Mouse (Mus musculus): ENCODE data around the gene Chd3. TPM values are rescaled to one million over a fixed set of nuclear protein-coding genes. Genes with fewer than 3 reads are reported as not detected.
A peak's percentile ranks its signal among the peaks of the same experiment; 100 is the strongest.

The Chd3 gene
- total and polyA plus RNA-seq, 2 experiments from 2014 or later = 12.4 to 23.6 TPM

DNA sequence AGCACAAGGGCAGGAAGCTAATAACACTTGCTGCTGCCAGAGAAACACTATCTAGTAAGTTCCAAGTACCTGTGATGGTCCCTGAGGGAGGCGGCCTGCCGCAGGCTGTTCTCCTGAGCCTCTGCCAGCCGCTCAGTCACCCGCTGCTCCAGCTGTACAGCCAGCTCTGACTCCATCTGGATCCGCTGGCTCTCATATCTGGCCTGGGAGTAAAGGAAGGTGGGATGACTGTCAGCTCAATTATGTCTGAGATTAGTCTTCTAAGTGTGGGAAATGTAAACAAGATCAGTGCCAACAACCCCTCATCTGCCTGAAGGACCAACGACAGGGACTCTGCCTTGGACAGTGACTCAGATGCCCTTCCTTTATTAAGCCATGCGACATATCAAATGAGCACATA lies 57.9 kb downstream of the Chd3 start:
- Histone ChIP-seq H3K36me3 (replicated peaks; ENCODE audit: control insufficient read depth, insufficient read depth, low read length) (peaks cover 73% of the 10 kb centered on the region), H3K9me3 (replicated peaks; ENCODE audit: control insufficient read depth, low read length) (no peaks in the 10 kb centered on the region), H3K27me3 (ENCODE audit: control insufficient read depth, insufficient read depth, low read length) (no peaks in the 10 kb centered on the region), H3K27ac (ENCODE audit: low read depth) (no peak overlapping the region), H3K4me3 (ENCODE audit: low read depth, low read length) (no peak overlapping the region), H3K9ac (replicated peaks; ENCODE audit: low read depth, low read length) (no peak overlapping the region), H3K4me1 (ENCODE audit: control insufficient read depth, insufficient read depth) (no peaks in the 10 kb centered on the region), H3K4me2 (ENCODE audit: low read depth, low read length) (no peak overlapping the region)
- ATAC-seq (ENCODE audit: insufficient read depth, low read depth) = peak; percentile 47; the same call in 1 of the 2 replicates
- TF ChIP-seq CTCF (IDR thresholded peaks at IDR 0.05; ENCODE audit: low read depth) = no peak
- no peak for TF ChIP-seq EP300 (IDR thresholded peaks at IDR 0.05; ENCODE audit: low read depth)
- whole genome bisulfite sequencing = 51% methylated on average over 7 of the region's 7 CpGs
- peak; percentile 13 for DNase-seq (ENCODE audit: low spot score)

DNA sequence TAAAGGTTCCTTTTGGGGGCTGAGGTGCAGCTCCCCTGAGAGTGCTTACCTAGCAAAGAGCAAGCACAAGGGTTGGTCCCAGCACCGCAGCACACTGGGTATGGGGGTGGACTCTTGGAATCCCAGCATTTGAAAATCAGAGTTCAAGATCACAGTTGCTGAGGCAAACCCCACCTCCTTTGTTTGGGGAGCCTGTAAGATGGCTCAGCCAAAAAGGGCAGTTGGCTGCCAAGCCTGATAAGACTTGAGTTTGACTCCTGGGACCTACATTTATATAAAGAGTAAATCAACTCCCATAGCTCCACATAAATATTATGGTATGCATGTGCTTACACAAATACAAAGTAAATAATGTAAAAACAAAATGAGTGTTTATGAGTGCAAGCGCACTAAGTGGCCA lies 63.2 kb downstream of the Chd3 start:
- no peak overlapping the region for H3K4me2 ChIP-seq (ENCODE audit: low read depth, low read length)
- H3K36me3 ChIP-seq (replicated peaks; ENCODE audit: control insufficient read depth, insufficient read depth, low read length) = peaks cover 85% of the 10 kb centered on the region
- DNase-seq (ENCODE audit: low spot score) (no peak), ATAC-seq (ENCODE audit: insufficient read depth, low read depth) (no peak)
- no peak overlapping the region for H3K4me3 ChIP-seq (ENCODE audit: low read depth, low read length)
- H3K4me1 ChIP-seq (ENCODE audit: control insufficient read depth, insufficient read depth) = no peaks in the 10 kb centered on the region
- H3K9me3 ChIP-seq (replicated peaks; ENCODE audit: control insufficient read depth, low read length) = no peaks in the 10 kb centered on the region
- no peak for TF ChIP-seq EP300 (IDR thresholded peaks at IDR 0.05; ENCODE audit: low read depth)
- no peak for TF ChIP-seq CTCF (IDR thresholded peaks at IDR 0.05; ENCODE audit: low read depth)
- no peaks in the 10 kb centered on the region for H3K27me3 ChIP-seq (ENCODE audit: control insufficient read depth, insufficient read depth, low read length)
- no peak overlapping the region for H3K9ac ChIP-seq (replicated peaks; ENCODE audit: low read depth, low read length)
- WGBS = 94% methylated on average over 2 of the region's 2 CpGs
- no peak overlapping the region for H3K27ac ChIP-seq (ENCODE audit: low read depth)

DNA sequence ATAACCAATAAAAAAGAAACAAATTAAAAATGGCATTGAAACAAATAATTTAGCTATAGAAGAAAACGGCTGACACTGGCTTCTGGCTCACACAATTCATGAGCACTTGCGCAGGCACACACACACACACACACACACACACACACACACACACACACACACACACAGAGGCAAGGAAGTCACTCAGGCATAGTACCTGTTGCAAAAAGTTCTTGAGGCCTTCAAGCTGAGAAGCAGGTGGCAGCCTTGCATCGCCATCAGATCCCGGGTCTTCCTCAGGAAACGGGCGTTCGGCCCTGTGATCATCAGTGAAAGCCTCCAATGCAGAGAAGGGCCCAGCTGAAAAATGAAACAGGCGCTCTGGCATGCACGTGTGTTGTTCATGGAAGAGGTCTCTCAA lies 63.9 kb downstream of the Chd3 start:
- H3K36me3 ChIP-seq (replicated peaks; ENCODE audit: control insufficient read depth, insufficient read depth, low read length) = peaks cover 81% of the 10 kb centered on the region

DNA sequence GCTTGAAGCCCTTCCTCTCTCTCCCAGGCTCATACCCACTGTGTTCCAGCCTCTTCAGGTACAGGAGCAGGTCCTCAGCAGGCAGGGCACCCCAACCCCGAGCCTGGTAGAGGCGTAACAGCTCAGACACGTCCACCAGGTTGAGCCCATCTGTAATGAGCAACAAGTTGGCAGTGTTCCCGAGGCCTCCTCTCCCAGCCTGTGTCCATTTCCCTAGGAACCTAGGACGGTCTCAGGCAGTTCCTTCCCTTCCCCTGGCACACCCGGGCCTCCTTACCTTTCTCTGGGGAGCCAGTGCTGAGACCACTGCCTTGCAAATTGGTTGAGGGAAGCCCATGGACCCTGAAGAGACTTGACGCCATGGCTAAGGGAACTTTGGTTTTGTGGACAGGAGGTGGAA lies 66.4 kb downstream of the Chd3 start:
- Histone ChIP-seq H3K4me1 (ENCODE audit: control insufficient read depth, insufficient read depth) (no peaks in the 10 kb centered on the region), H3K4me2 (ENCODE audit: low read depth, low read length) (no peak overlapping the region), H3K9ac (replicated peaks; ENCODE audit: low read depth, low read length) (no peak overlapping the region), H3K4me3 (ENCODE audit: low read depth, low read length) (no peak overlapping the region), H3K27me3 (ENCODE audit: control insufficient read depth, insufficient read depth, low read length) (no peaks in the 10 kb centered on the region), H3K9me3 (replicated peaks; ENCODE audit: control insufficient read depth, low read length) (no peaks in the 10 kb centered on the region), H3K27ac (ENCODE audit: low read depth) (no peak overlapping the region), H3K36me3 (replicated peaks; ENCODE audit: control insufficient read depth, insufficient read depth, low read length) (peaks cover 65% of the 10 kb centered on the region)
- DNase-seq (ENCODE audit: low spot score) = no peak
- 75% methylated on average over 7 of the region's 7 CpGs for WGBS
- TF ChIP-seq EP300 (IDR thresholded peaks at IDR 0.05; ENCODE audit: low read depth) (no peak), CTCF (IDR thresholded peaks at IDR 0.05; ENCODE audit: low read depth) (no peak)
- ATAC-seq (ENCODE audit: insufficient read depth, low read depth) = no peak

More for the DNA sequence above, 63.9 kb downstream of the Chd3 start:
- Histone ChIP-seq H3K27ac (ENCODE audit: low read depth) (no peak overlapping the region), H3K4me2 (ENCODE audit: low read depth, low read length) (no peak overlapping the region), H3K4me1 (ENCODE audit: control insufficient read depth, insufficient read depth) (no peaks in the 10 kb centered on the region), H3K4me3 (ENCODE audit: low read depth, low read length) (no peak overlapping the region), H3K9me3 (replicated peaks; ENCODE audit: control insufficient read depth, low read length) (no peaks in the 10 kb centered on the region), H3K9ac (replicated peaks; ENCODE audit: low read depth, low read length) (no peak overlapping the region), H3K27me3 (ENCODE audit: control insufficient read depth, insufficient read depth, low read length) (no peaks in the 10 kb centered on the region)
- no peak for ATAC-seq (ENCODE audit: insufficient read depth, low read depth)
- no peak for DNase-seq (ENCODE audit: low spot score)
- WGBS = 91% methylated on average over 9 of the region's 9 CpGs
- TF ChIP-seq EP300 (IDR thresholded peaks at IDR 0.05; ENCODE audit: low read depth) (no peak), CTCF (IDR thresholded peaks at IDR 0.05; ENCODE audit: low read depth) (no peak)

DNA sequence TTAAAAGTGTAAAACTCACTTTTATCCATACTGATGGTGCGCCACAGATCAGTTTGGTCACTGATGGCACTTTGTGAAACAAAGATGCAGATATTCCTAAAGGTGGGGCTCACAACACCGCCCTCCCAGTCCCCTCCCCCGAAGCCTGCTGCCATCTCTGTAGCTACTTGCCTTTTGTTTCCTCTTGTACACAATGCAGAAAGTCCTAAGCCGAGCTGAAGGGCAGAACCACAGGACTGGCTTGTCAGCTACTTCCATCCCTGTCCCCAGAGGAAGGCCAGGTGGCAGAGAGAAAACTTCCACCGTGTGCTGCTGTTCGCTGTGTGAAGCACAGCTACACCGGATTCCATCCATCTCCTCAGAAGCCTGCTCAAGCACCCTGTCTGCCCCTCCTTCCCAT lies 71.0 kb downstream of the Chd3 start:
- no peaks in the 10 kb centered on the region for H3K27me3 ChIP-seq (ENCODE audit: control insufficient read depth, insufficient read depth, low read length)
- peaks cover 25% of the 10 kb centered on the region for H3K36me3 ChIP-seq (replicated peaks; ENCODE audit: control insufficient read depth, insufficient read depth, low read length)
- no peak overlapping the region for H3K9ac ChIP-seq (replicated peaks; ENCODE audit: low read depth, low read length)
- H3K4me2 ChIP-seq (ENCODE audit: low read depth, low read length) = no peak overlapping the region
- no peak overlapping the region for H3K4me3 ChIP-seq (ENCODE audit: low read depth, low read length)
- H3K9me3 ChIP-seq (replicated peaks; ENCODE audit: control insufficient read depth, low read length) = no peaks in the 10 kb centered on the region
- WGBS = 66% methylated on average over 7 of the region's 7 CpGs
- ATAC-seq (ENCODE audit: insufficient read depth, low read depth) (no peak), DNase-seq (ENCODE audit: low spot score) (no peak)
- no peak overlapping the region for H3K27ac ChIP-seq (ENCODE audit: low read depth)
- TF ChIP-seq CTCF (IDR thresholded peaks at IDR 0.05; ENCODE audit: low read depth) = no peak
- H3K4me1 ChIP-seq (ENCODE audit: control insufficient read depth, insufficient read depth) = no peaks in the 10 kb centered on the region

DNA sequence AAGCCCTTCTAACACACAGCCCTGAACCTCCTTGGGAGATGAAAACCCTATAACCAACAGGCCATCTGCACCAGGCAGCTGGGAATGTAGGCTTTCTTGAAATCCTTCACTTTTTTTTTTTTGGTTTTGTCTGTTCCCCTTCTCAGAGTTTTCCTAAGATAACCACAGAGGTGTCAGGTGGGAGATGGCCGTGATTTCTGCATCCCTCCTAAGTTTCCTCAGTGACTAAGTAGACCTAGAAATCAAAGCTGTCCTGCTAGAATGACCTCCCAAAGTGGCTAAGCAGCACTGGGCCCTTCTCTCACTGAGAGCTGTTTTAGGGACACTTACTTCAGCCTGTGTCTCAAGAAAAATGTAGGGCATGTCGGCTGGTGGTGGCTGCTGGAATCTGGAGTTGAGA lies 71.4 kb downstream of the Chd3 start:
- WGBS = 63% methylated on average over 2 of the region's 2 CpGs
- Histone ChIP-seq H3K9ac (replicated peaks; ENCODE audit: low read depth, low read length) (no peak overlapping the region), H3K4me2 (ENCODE audit: low read depth, low read length) (no peak overlapping the region), H3K9me3 (replicated peaks; ENCODE audit: control insufficient read depth, low read length) (no peaks in the 10 kb centered on the region), H3K4me3 (ENCODE audit: low read depth, low read length) (no peak overlapping the region), H3K27me3 (ENCODE audit: control insufficient read depth, insufficient read depth, low read length) (no peaks in the 10 kb centered on the region), H3K27ac (ENCODE audit: low read depth) (no peak overlapping the region), H3K4me1 (ENCODE audit: control insufficient read depth, insufficient read depth) (no peaks in the 10 kb centered on the region), H3K36me3 (replicated peaks; ENCODE audit: control insufficient read depth, insufficient read depth, low read length) (peaks cover 21% of the 10 kb centered on the region)
- ATAC-seq (ENCODE audit: insufficient read depth, low read depth) (no peak), DNase-seq (ENCODE audit: low spot score) (no peak)
- TF ChIP-seq EP300 (IDR thresholded peaks at IDR 0.05; ENCODE audit: low read depth) (no peak), CTCF (IDR thresholded peaks at IDR 0.05; ENCODE audit: low read depth) (no peak)

Measured in heart, postnatal 0 days (tissue).